Mouse (Mus musculus): ENCODE measurements around the gene Zfp53. TPM values are rescaled to one million over a fixed set of nuclear protein-coding genes. Genes with fewer than 3 reads are reported as not detected.
A peak's percentile ranks its signal among the peaks of the same experiment; 100 is the strongest.
"Not testable (repeated sequence)": the region's sequence is repeated elsewhere in the genome, so short reads cannot be mapped to it uniquely, and the experiment has no call there.

Zfp53 gene
- 3.2 and 5.2 TPM in 2 replicates for polyA plus RNA-seq (2015; fragmentation: Nextera tagmentation; extraction: Ambion mirVana)

- Histone ChIP-seq H3K4me1 (replicated peaks) (peaks cover 15% of the 10 kb centered on the region), H3K9ac (peak within 1 kb of the TSS; percentile 77), H3K27me3 (no peaks in the 10 kb centered on the region), H3K36me3 (no peaks in the 10 kb centered on the region), H3K4me2 (peak within 1 kb of the TSS; percentile 84), H3K4me3 (replicated peaks) (peak within 1 kb of the TSS; percentile 77), H3K27ac (peak within 1 kb of the TSS; percentile 83), H3K9me3 (replicated peaks) (no peaks in the 10 kb centered on the region)
- under 1% methylated on average over 34 of the region's 34 CpGs for WGBS (ENCODE audit: insufficient replicate concordance)
- DNase-seq (peak; percentile 85), ATAC-seq (ENCODE audit: low read depth) (peak; percentile 100)
Observed at GRCm38 (mm10) chr17:21488760-21489499, at the start of gene Zfp53. TSS of gene Zfp53 (plus strand) at chr17:21488998.

GRCm38 (mm10) chr17:21449669-21450068 is 39.1 kb upstream of the Zfp53 start:
- peak; percentile 66 for DNase-seq

GRCm38 (mm10) chr17:21450138-21450704 is 38.6 kb upstream of the Zfp53 start, which contains the start of gene Zfp51:
TSS of gene Zfp51 (plus strand) at chr17:21450374.
- WGBS (ENCODE audit: insufficient replicate concordance): under 1% methylated on average over 26 of the region's 26 CpGs
- H3K4me1 ChIP-seq (replicated peaks): peaks cover 11% of the 10 kb centered on the region
- peak within 1 kb of the TSS; percentile 84 for H3K27ac ChIP-seq
- H3K9me3 ChIP-seq (replicated peaks): no peaks in the 10 kb centered on the region
- H3K9ac ChIP-seq: peak within 1 kb of the TSS; percentile 52
- peak within 1 kb of the TSS; percentile 60 for H3K4me3 ChIP-seq (replicated peaks)
- peaks cover 4% of the 10 kb centered on the region; the same call in 1 of the 2 replicates for H3K27me3 ChIP-seq
- peaks cover 8% of the 10 kb centered on the region for H3K36me3 ChIP-seq
- H3K4me2 ChIP-seq: peak within 1 kb of the TSS; percentile 73
- peak; percentile 100 for ATAC-seq (ENCODE audit: low read depth)
- DNase-seq: peak; percentile 89

More at GRCm38 (mm10) chr17:21449669-21450068, 39.1 kb upstream of the Zfp53 start:
- Histone ChIP-seq H3K4me1 (replicated peaks) (peaks cover 11% of the 10 kb centered on the region), H3K4me3 (replicated peaks) (peak overlapping the region; percentile 60), H3K9me3 (replicated peaks) (no peaks in the 10 kb centered on the region), H3K9ac (peak overlapping the region; percentile 52), H3K4me2 (peak overlapping the region; percentile 73), H3K36me3 (peaks cover 8% of the 10 kb centered on the region), H3K27ac (peak overlapping the region; percentile 84), H3K27me3 (peaks cover 4% of the 10 kb centered on the region; the same call in 1 of the 2 replicates)
- ATAC-seq (ENCODE audit: low read depth): peak; percentile 69
- 0% methylated on average over 3 of the region's 3 CpGs for WGBS (ENCODE audit: insufficient replicate concordance)

- no peaks in the 10 kb centered on the region for H3K27me3 ChIP-seq
- no peak overlapping the region for H3K4me3 ChIP-seq (replicated peaks)
- H3K36me3 ChIP-seq: peaks cover 39% of the 10 kb centered on the region
- no peak for ATAC-seq (ENCODE audit: low read depth)
- no peak overlapping the region for H3K4me2 ChIP-seq
- no peak for DNase-seq
- H3K9ac ChIP-seq: no peak overlapping the region
- no peak overlapping the region for H3K27ac ChIP-seq
- no peaks in the 10 kb centered on the region for H3K9me3 ChIP-seq (replicated peaks)
- no peaks in the 10 kb centered on the region for H3K4me1 ChIP-seq (replicated peaks)
- 84% methylated on average over 5 of the region's 5 CpGs for WGBS (ENCODE audit: insufficient replicate concordance)
Observed at GRCm38 (mm10) chr17:21463550-21463949, 25.2 kb upstream of the Zfp53 start.

- Histone ChIP-seq H3K9ac (no peak overlapping the region), H3K27me3 (no peaks in the 10 kb centered on the region), H3K27ac (no peak overlapping the region), H3K4me1 (replicated peaks) (peaks cover 28% of the 10 kb centered on the region), H3K9me3 (replicated peaks) (no peaks in the 10 kb centered on the region), H3K4me3 (replicated peaks) (no peak overlapping the region), H3K36me3 (no peaks in the 10 kb centered on the region), H3K4me2 (no peak overlapping the region)
- ATAC-seq (ENCODE audit: low read depth): 0 out of 2 replicates have a peak, but pooled peaks have one; percentile 52
- no peak for DNase-seq
- WGBS (ENCODE audit: insufficient replicate concordance): 17% methylated on average over 3 of the region's 3 CpGs
Observed at GRCm38 (mm10) chr17:21472032-21472652, 16.7 kb upstream of the Zfp53 start.

- H3K4me1 ChIP-seq (replicated peaks): peaks cover 28% of the 10 kb centered on the region
- H3K27me3 ChIP-seq: no peaks in the 10 kb centered on the region
- ATAC-seq (ENCODE audit: low read depth) (peak; percentile 93), DNase-seq (no peak)
- no peak overlapping the region for H3K9ac ChIP-seq
- H3K4me3 ChIP-seq (replicated peaks): no peak overlapping the region
- peak overlapping the region; percentile 49 for H3K4me2 ChIP-seq
- H3K36me3 ChIP-seq: no peaks in the 10 kb centered on the region
- H3K9me3 ChIP-seq (replicated peaks): no peaks in the 10 kb centered on the region
- 0 out of 2 replicates have a peak overlapping the region, but pooled peaks have one; percentile 23 for H3K27ac ChIP-seq
- WGBS (ENCODE audit: insufficient replicate concordance): 21% methylated on average over 2 of the region's 2 CpGs
Observed at GRCm38 (mm10) chr17:21472653-21473307, 16.0 kb upstream of the Zfp53 start.

- Histone ChIP-seq H3K27ac (peak overlapping the region; percentile 23; the same call in 1 of the 2 replicates), H3K36me3 (no peaks in the 10 kb centered on the region), H3K4me1 (replicated peaks) (peaks cover 28% of the 10 kb centered on the region), H3K4me3 (replicated peaks) (no peak overlapping the region), H3K27me3 (no peaks in the 10 kb centered on the region), H3K4me2 (peak overlapping the region; percentile 49), H3K9ac (no peak overlapping the region), H3K9me3 (replicated peaks) (no peaks in the 10 kb centered on the region)
- DNase-seq (no peak), ATAC-seq (ENCODE audit: low read depth) (peak; percentile 21; the same call in 1 of the 2 replicates)
- 29% methylated on average over 14 of the region's 14 CpGs for WGBS (ENCODE audit: insufficient replicate concordance)
Observed at GRCm38 (mm10) chr17:21473362-21474190, 15.2 kb upstream of the Zfp53 start.

GRCm38 (mm10) chr17:21474729-21475128 is 14.1 kb upstream of the Zfp53 start:
- Histone ChIP-seq H3K4me1 (replicated peaks) (peaks cover 28% of the 10 kb centered on the region), H3K4me3 (replicated peaks) (peak overlapping the region; percentile 31; the same call in 1 of the 2 replicates), H3K4me2 (peak overlapping the region; percentile 57)
- H3K9ac ChIP-seq; H3K36me3 ChIP-seq; H3K27me3 ChIP-seq; DNase-seq; H3K9me3 ChIP-seq (replicated peaks); ATAC-seq (ENCODE audit: low read depth); H3K27ac ChIP-seq: not testable (repeated sequence)
- 0% methylated on average over 10 of the region's 10 CpGs for WGBS (ENCODE audit: insufficient replicate concordance)

GRCm38 (mm10) chr17:21475290-21475689 is 13.5 kb upstream of the Zfp53 start:
- not testable (repeated sequence) for H3K9ac ChIP-seq; H3K4me3 ChIP-seq (replicated peaks); H3K9me3 ChIP-seq (replicated peaks); H3K4me2 ChIP-seq; ATAC-seq (ENCODE audit: low read depth); DNase-seq; H3K27ac ChIP-seq; H3K27me3 ChIP-seq; H3K36me3 ChIP-seq
- peaks cover 28% of the 10 kb centered on the region for H3K4me1 ChIP-seq (replicated peaks)
- 13% methylated on average over 1 of the region's 1 CpGs for WGBS (ENCODE audit: insufficient replicate concordance)

- H3K9ac ChIP-seq; H3K27ac ChIP-seq; H3K36me3 ChIP-seq; DNase-seq; H3K9me3 ChIP-seq (replicated peaks); ATAC-seq (ENCODE audit: low read depth); H3K4me3 ChIP-seq (replicated peaks); H3K4me2 ChIP-seq; H3K27me3 ChIP-seq: not testable (repeated sequence)
- 52% methylated on average over 4 of the region's 9 CpGs for WGBS (ENCODE audit: insufficient replicate concordance)
- peaks cover 26% of the 10 kb centered on the region for H3K4me1 ChIP-seq (replicated peaks)
Observed at GRCm38 (mm10) chr17:21476351-21476750, 12.4 kb upstream of the Zfp53 start.

All from liver, embryonic 13.5 days (tissue).